In the genomic region with DNA sequence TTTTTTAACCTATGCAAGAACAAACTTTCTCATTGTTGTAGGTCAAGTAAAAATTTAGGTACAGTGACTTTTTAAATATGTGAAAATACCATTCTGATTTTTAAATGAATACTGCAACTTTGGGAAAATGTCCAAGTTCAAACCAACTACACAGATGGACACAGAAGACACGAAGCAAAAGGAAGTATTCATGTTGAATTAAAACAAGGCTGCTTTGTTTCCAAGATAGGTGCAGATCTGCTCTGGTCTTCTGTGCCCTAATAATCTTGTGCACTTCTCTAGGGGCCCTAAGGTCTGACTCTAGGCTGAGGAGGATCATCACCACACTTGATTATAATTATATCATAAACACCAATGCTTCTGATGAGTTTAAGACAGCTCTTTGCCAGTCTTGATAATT, we compare ENCODE assay signal across 22 mouse cellular contexts. TPM values are rescaled to one million over a fixed set of nuclear protein-coding genes. Genes with fewer than 3 reads are reported as not detected.
DNase-seq lines count a peak whose midpoint lies in the region; ATAC-seq and TF ChIP-seq lines count a peak whose summit lies in the region.
"Had no signal": no experiment of that assay in that cellular context is flagged by ENCODE, and none has a peak within 500 bp of the region (broad histone marks: within the 10 kb centered on the region; RNA-seq: fewer than 3 reads in every experiment).

No protein-coding gene starts in this region.

- H3K4me2 ChIP-seq in hindbrain, embryonic 12.5 days (replicated peaks), result peak overlapping the region; percentile 25
- H3K4me2 ChIP-seq in hindbrain, embryonic 11.5 days (replicated peaks; ENCODE audit: low read depth, low read length), result no peak overlapping the region
- peak overlapping the region; percentile 47 for H3K4me2 ChIP-seq in forebrain, embryonic 16.5 days (ENCODE audit: low read length)
- H3K4me2 ChIP-seq in midbrain, embryonic 15.5 days, result peak overlapping the region; percentile 26
- H3K4me2 ChIP-seq: heart, embryonic 11.5 days; lung, embryonic 15.5 days had no signal

- peaks cover 4% of the 10 kb centered on the region for H3K4me1 ChIP-seq in hindbrain, embryonic 12.5 days
- H3K4me1 ChIP-seq in hindbrain, embryonic 11.5 days (replicated peaks; ENCODE audit: control insufficient read depth, insufficient read depth, low read length), result 0 out of 2 replicates have a peak, but pooled peaks cover 2% of the 10 kb centered on the region
- H3K4me1 ChIP-seq in cortical plate, adult 2 months (ENCODE audit: control insufficient read depth, insufficient read depth, low read length), result no peaks in the 10 kb centered on the region
- peaks cover 8% of the 10 kb centered on the region for H3K4me1 ChIP-seq in forebrain, embryonic 16.5 days (replicated peaks; ENCODE audit: control insufficient read depth, insufficient read depth, low read length)
- H3K4me1 ChIP-seq in midbrain, embryonic 15.5 days, result peaks cover 2% of the 10 kb centered on the region

- intact Hi-C loops in heart, postnatal 14 days (cut with DNase I), result no loop called here

- no peak overlapping the region for H3K9ac ChIP-seq in hindbrain, embryonic 12.5 days
- H3K9ac ChIP-seq in hindbrain, embryonic 11.5 days (ENCODE audit: low read depth, low read length), result no peak overlapping the region
- H3K9ac ChIP-seq in forebrain, embryonic 16.5 days (replicated peaks; ENCODE audit: low read depth, low read length), result no peak overlapping the region
- H3K9ac ChIP-seq in midbrain, embryonic 15.5 days, result no peak overlapping the region
- H3K9ac ChIP-seq: liver, embryonic 14.5 days; lung, embryonic 15.5 days had no signal

- ATAC-seq in hindbrain, embryonic 12.5 days (ENCODE audit: low FRiP score), result no peak
- no peak for ATAC-seq in hindbrain, embryonic 11.5 days (ENCODE audit: low FRiP score)
- no peak for ATAC-seq in forebrain, embryonic 16.5 days
- ATAC-seq in midbrain, embryonic 15.5 days (replicated peaks), result no peak
- ATAC-seq: activated CD4-positive, CD25-positive, alpha-beta regulatory T cell, adult 4 months; intestine, postnatal 0 days had no signal

- TF ChIP-seq POLR2A in cortical plate, adult 2 months (IDR thresholded peaks at IDR 0.05; ENCODE audit: extremely low read depth, insufficient read depth, low read length), result no peak

- WGBS in hindbrain, embryonic 12.5 days, result 54% methylated on average over 1 of the region's 1 CpGs
- 56% methylated on average over 1 of the region's 1 CpGs for WGBS in hindbrain, embryonic 11.5 days
- WGBS in forebrain, embryonic 16.5 days, result 32% methylated on average over 1 of the region's 1 CpGs
- 60% methylated on average over 1 of the region's 1 CpGs for WGBS in midbrain, embryonic 15.5 days

- no peaks in the 10 kb centered on the region for H3K36me3 ChIP-seq in hindbrain, embryonic 12.5 days
- H3K36me3 ChIP-seq in hindbrain, embryonic 11.5 days (ENCODE audit: control insufficient read depth, insufficient read depth, low read length), result no peaks in the 10 kb centered on the region
- no peaks in the 10 kb centered on the region for H3K36me3 ChIP-seq in forebrain, embryonic 16.5 days (ENCODE audit: control insufficient read depth, insufficient read depth)
- H3K36me3 ChIP-seq in midbrain, embryonic 15.5 days (replicated peaks), result no peaks in the 10 kb centered on the region
- H3K36me3 ChIP-seq: embryonic facial prominence, embryonic 10.5 days; lung, embryonic 15.5 days had no signal

- no peak for TF ChIP-seq CTCF in cortical plate, adult 2 months (IDR thresholded peaks at IDR 0.05; ENCODE audit: extremely low read depth, insufficient read depth, low read length)

- H3K27me3 ChIP-seq in hindbrain, embryonic 12.5 days, result 0 out of 2 replicates have a peak, but pooled peaks cover 5% of the 10 kb centered on the region
- H3K27me3 ChIP-seq in hindbrain, embryonic 11.5 days (ENCODE audit: control insufficient read depth, insufficient read depth, low read length), result no peaks in the 10 kb centered on the region; the same call in none of the 2 replicates
- no peaks in the 10 kb centered on the region for H3K27me3 ChIP-seq in forebrain, embryonic 16.5 days (replicated peaks; ENCODE audit: control insufficient read depth, insufficient read depth, low read length)
- H3K27me3 ChIP-seq in midbrain, embryonic 15.5 days (replicated peaks), result no peaks in the 10 kb centered on the region

- no peaks in the 10 kb centered on the region for H3K9me3 ChIP-seq in hindbrain, embryonic 12.5 days (replicated peaks)
- H3K9me3 ChIP-seq in hindbrain, embryonic 11.5 days (ENCODE audit: control insufficient read depth, low read length), result no peaks in the 10 kb centered on the region
- H3K9me3 ChIP-seq in forebrain, embryonic 16.5 days (ENCODE audit: control insufficient read depth, low read length), result no peaks in the 10 kb centered on the region
- no peaks in the 10 kb centered on the region for H3K9me3 ChIP-seq in midbrain, embryonic 15.5 days
- H3K9me3 ChIP-seq: embryonic facial prominence, embryonic 10.5 days; lung, embryonic 15.5 days had no signal

- H3K27ac ChIP-seq in hindbrain, embryonic 12.5 days, result no peak overlapping the region
- H3K27ac ChIP-seq in hindbrain, embryonic 11.5 days (ENCODE audit: low read depth, low read length), result no peak overlapping the region
- no peak overlapping the region for H3K27ac ChIP-seq in cortical plate, adult 2 months (ENCODE audit: insufficient read depth, low read length)
- H3K27ac ChIP-seq in forebrain, embryonic 16.5 days (ENCODE audit: low read length), result no peak overlapping the region
- no peak overlapping the region for H3K27ac ChIP-seq in midbrain, embryonic 15.5 days
- H3K27ac ChIP-seq: embryonic facial prominence, embryonic 10.5 days; liver, embryonic 14.5 days; lung, embryonic 15.5 days; stomach, postnatal 0 days had no signal

- no peak for DNase-seq in hindbrain, embryonic 11.5 days (ENCODE audit: low spot score)
- no peak for DNase-seq in thymus, postnatal 4 days
- no peak for DNase-seq in heart, postnatal 14 days
- DNase-seq: adrenal gland, adult 8-10 months; cerebellum, adult 9-11 months; gastrocnemius, postnatal 14 days; kidney, postnatal 25 days; lung, postnatal 4 days; thymus, adult 2 months had no signal

- H3K4me3 ChIP-seq in hindbrain, embryonic 12.5 days, result no peak overlapping the region
- H3K4me3 ChIP-seq in hindbrain, embryonic 11.5 days (ENCODE audit: low read depth, low read length), result no peak overlapping the region
- H3K4me3 ChIP-seq in cortical plate, adult 2 months (ENCODE audit: insufficient read depth, low read length), result peak overlapping the region; percentile 29; the same call in 1 of the 2 replicates
- peak overlapping the region; percentile 22 for H3K4me3 ChIP-seq in forebrain, embryonic 16.5 days (replicated peaks; ENCODE audit: low read length)
- H3K4me3 ChIP-seq in midbrain, embryonic 15.5 days, result no peak overlapping the region
- H3K4me3 ChIP-seq: embryonic facial prominence, embryonic 10.5 days; lung, embryonic 15.5 days had no signal

RNA-seq across cellular contexts. Expression of gene Cnr1, which starts 4.1 kb away (rescaled TPM):
- polyA plus RNA-seq in hindbrain, embryonic 12.5 days (2016; fragmentation: Nextera tagmentation; extraction: Ambion mirVana), result 40.6 and 50.6 TPM in 2 replicates
- polyA plus RNA-seq in hindbrain, embryonic 11.5 days (2014; fragmentation: Nextera tagmentation; extraction: Ambion mirVana), result 24.6 and 25.0 TPM in 2 replicates
- 54.6 and 55.0 TPM in 2 replicates for polyA plus RNA-seq in cortical plate, adult 2 months (2012; rRNA removed)
- polyA plus RNA-seq in forebrain, embryonic 16.5 days (2015; fragmentation: Nextera tagmentation; extraction: Ambion mirVana), result 86.8 and 103 TPM in 2 replicates
- 49.8 and 55.2 TPM in 2 replicates for polyA plus RNA-seq in midbrain, embryonic 15.5 days (2015; fragmentation: Nextera tagmentation; extraction: Ambion mirVana)
- total RNA-seq in heart, postnatal 14 days (2021), result under 1 TPM; 0.07 to 0.22 TPM
- total RNA-seq: common myeloid progenitor, adult 5-6 weeks; neutrophil, adult 5-6 weeks had no signal
- polyA plus RNA-seq: activated CD4-positive, CD25-positive, alpha-beta regulatory T cell, adult 4 months had no signal

Comparison
In these comparisons a context has a peak if more than half of its experiments do, and no peak if none do; other contexts are left out.
1. H3K4me3 ChIP-seq: peak in cortical plate, adult 2 months (single experiment) and forebrain, embryonic 16.5 days (single experiment); none in hindbrain, embryonic 12.5 days (single experiment), hindbrain, embryonic 11.5 days (single experiment) and midbrain, embryonic 15.5 days (single experiment).